Mouse (Mus musculus): ENCODE measurements around the gene Osbpl10.
A peak's percentile ranks its signal among the peaks of the same experiment; 100 is the strongest.

Gene Osbpl10

GRCm38 (mm10) chr9:115215830-115216701, 237.7 kb downstream of the Osbpl10 start:
- DNase-seq (ENCODE audit: low read depth, low spot score) = no peak

- DNase-seq (ENCODE audit: low read depth, low spot score) = no peak
Observed at GRCm38 (mm10) chr9:115217984-115218383, 239.6 kb downstream of the Osbpl10 start.

- no peak for DNase-seq (ENCODE audit: low read depth, low spot score)
Observed at GRCm38 (mm10) chr9:115220466-115220865, 242.1 kb downstream of the Osbpl10 start.

- DNase-seq (ENCODE audit: low read depth, low spot score) = no peak
Observed at GRCm38 (mm10) chr9:115221265-115221664, 242.9 kb downstream of the Osbpl10 start.

- no peak for DNase-seq (ENCODE audit: low read depth, low spot score)
Observed at GRCm38 (mm10) chr9:115224744-115225354, 246.5 kb downstream of the Osbpl10 start.

- no peak for DNase-seq (ENCODE audit: low read depth, low spot score)
Observed at GRCm38 (mm10) chr9:115229145-115229544, 250.8 kb downstream of the Osbpl10 start.

GRCm38 (mm10) chr9:115229676-115230075, 251.3 kb downstream of the Osbpl10 start:
- DNase-seq (ENCODE audit: low read depth, low spot score) = no peak

GRCm38 (mm10) chr9:115230141-115230540, 251.8 kb downstream of the Osbpl10 start:
- no peak for DNase-seq (ENCODE audit: low read depth, low spot score)

- no peak for DNase-seq (ENCODE audit: low read depth, low spot score)
Observed at GRCm38 (mm10) chr9:115231476-115231875, 253.1 kb downstream of the Osbpl10 start.

- DNase-seq (ENCODE audit: low read depth, low spot score) = no peak
Observed at GRCm38 (mm10) chr9:115233721-115234120, 255.4 kb downstream of the Osbpl10 start.

- DNase-seq (ENCODE audit: low read depth, low spot score) = no peak
Observed at GRCm38 (mm10) chr9:115234561-115234960, 256.2 kb downstream of the Osbpl10 start.

- DNase-seq (ENCODE audit: low read depth, low spot score) = no peak
Observed at GRCm38 (mm10) chr9:115236352-115236841, 258.0 kb downstream of the Osbpl10 start.

- no peak for DNase-seq (ENCODE audit: low read depth, low spot score)
Observed at GRCm38 (mm10) chr9:115237943-115238342, 259.6 kb downstream of the Osbpl10 start.

- no peak for DNase-seq (ENCODE audit: low read depth, low spot score)
Observed at GRCm38 (mm10) chr9:115239861-115240260, 261.5 kb downstream of the Osbpl10 start.

GRCm38 (mm10) chr9:115243630-115244029, 265.3 kb downstream of the Osbpl10 start:
- no peak for DNase-seq (ENCODE audit: low read depth, low spot score)

GRCm38 (mm10) chr9:115245092-115245491, 266.7 kb downstream of the Osbpl10 start:
- DNase-seq (ENCODE audit: low read depth, low spot score) = no peak

- DNase-seq (ENCODE audit: low read depth, low spot score) = no peak
Observed at GRCm38 (mm10) chr9:115249145-115249544, 270.8 kb downstream of the Osbpl10 start.

- no peak for DNase-seq (ENCODE audit: low read depth, low spot score)
Observed at GRCm38 (mm10) chr9:115257733-115258286, 279.4 kb downstream of the Osbpl10 start.

- DNase-seq (ENCODE audit: low read depth, low spot score) = no peak
Observed at GRCm38 (mm10) chr9:115259866-115260265, 281.5 kb downstream of the Osbpl10 start.

GRCm38 (mm10) chr9:115260464-115260863, 282.1 kb downstream of the Osbpl10 start:
- DNase-seq (ENCODE audit: low read depth, low spot score) = no peak

- peak; percentile 10 for DNase-seq (ENCODE audit: low read depth, low spot score)
Observed at GRCm38 (mm10) chr9:115261456-115261855, 283.1 kb downstream of the Osbpl10 start.

- DNase-seq (ENCODE audit: low read depth, low spot score) = no peak
Observed at GRCm38 (mm10) chr9:115261896-115262295, 283.5 kb downstream of the Osbpl10 start.
